Mouse (Mus musculus) megakaryocyte progenitor cell, adult 5-6 weeks (primary cell): ENCODE measurements around the gene Ssxb10. TPM values are rescaled to one million over a fixed set of nuclear protein-coding genes. Genes with fewer than 3 reads are reported as not detected.
A peak's percentile ranks its signal among the peaks of the same experiment; 100 is the strongest.
"Not testable (repeated sequence)": the region's sequence is repeated elsewhere in the genome, so short reads cannot be mapped to it uniquely, and the experiment has no call there.

Experiments used
- ATAC-seq: replicated peaks from 2 replicates; pipeline ENCODE4 v1.8.0; 2016; ENCODE audit warnings: mild to moderate bottlenecking, moderate TSS enrichment, inconsistent platforms; ENCODE audit not compliant: poor library complexity
- total RNA-seq, 2 experiments: library from RNA; stranded (forward) in 1 of 2; stranded (reverse) in 1 of 2; fragments of 157-497, 149-512 nt in 1 of 2; fragments of 200-1000 nt in 1 of 2; gene quantifications; 2 replicates each; pipeline versions ENCODE4 v1.2.3 to v1.2.4; 2015 to 2017

Ssxb10 gene
- total RNA-seq (2015) (0.59 TPM in 1 of 2 replicates, not detected in the other), total RNA-seq (2017) (not detected in 2 replicates)

- ATAC-seq, result no peak
Observed at GRCm38 (mm10) chrX:8327124-8327523, at the start of gene Ssxb10. TSS of gene Ssxb10 (plus strand) at chrX:8327424.

- no peak for ATAC-seq
Observed at GRCm38 (mm10) chrX:8288621-8289020, 38.6 kb upstream of the Ssxb10 start.

- ATAC-seq, result no peak
Observed at GRCm38 (mm10) chrX:8309302-8309701, 17.9 kb upstream of the Ssxb10 start.

- ATAC-seq, result peak; percentile 68
Observed at GRCm38 (mm10) chrX:8314905-8315304, 12.3 kb upstream of the Ssxb10 start.

GRCm38 (mm10) chrX:8366678-8367077, 39.5 kb downstream of the Ssxb10 start, which contains the start of gene Ssxb9:
TSS of gene Ssxb9 (plus strand) at chrX:8366978.
- ATAC-seq, result not testable (repeated sequence)

Other genes with a start within 250 kb of the Ssxb10 start
- gene Was, start 236.9 kb upstream of the Ssxb10 start, total RNA-seq (2015), result 73.0 and 75.7 TPM in 2 replicates
- gene Was, start 236.9 kb upstream of the Ssxb10 start, total RNA-seq (2017), result 98.9 and 103 TPM in 2 replicates
- 11.9 and 14.4 TPM in 2 replicates for gene Wdr13, start 194.5 kb upstream of the Ssxb10 start, total RNA-seq (2015)
- 16.3 and 25.5 TPM in 2 replicates for gene Wdr13, start 194.5 kb upstream of the Ssxb10 start, total RNA-seq (2017)
- gene Rbm3, start 181.5 kb upstream of the Ssxb10 start, total RNA-seq (2015), result 1,002 and 1,150 TPM in 2 replicates
- 1,310 and 1,340 TPM in 2 replicates for gene Rbm3, start 181.5 kb upstream of the Ssxb10 start, total RNA-seq (2017)
- 9.8 and 13.9 TPM in 2 replicates for gene Tbc1d25, start 151.2 kb upstream of the Ssxb10 start, total RNA-seq (2015)
- 5.5 and 5.8 TPM in 2 replicates for gene Tbc1d25, start 151.2 kb upstream of the Ssxb10 start, total RNA-seq (2017)
- gene Ebp, start 133.9 kb upstream of the Ssxb10 start, total RNA-seq (2015), result 53.5 and 55.4 TPM in 2 replicates
- gene Ebp, start 133.9 kb upstream of the Ssxb10 start, total RNA-seq (2017), result 81.8 and 96.9 TPM in 2 replicates
- gene Porcn, start 120.9 kb upstream of the Ssxb10 start, total RNA-seq (2015), result 0.32 and 0.49 TPM in 2 replicates
- gene Porcn, start 120.9 kb upstream of the Ssxb10 start, total RNA-seq (2017), result not detected in 2 replicates
- 28.1 and 36.6 TPM in 2 replicates for gene Ftsj1, start 75.0 kb upstream of the Ssxb10 start, total RNA-seq (2015)
- 23.7 and 25.1 TPM in 2 replicates for gene Ftsj1, start 75.0 kb upstream of the Ssxb10 start, total RNA-seq (2017)
- gene Slc38a5, start 56.3 kb upstream of the Ssxb10 start, total RNA-seq (2015), result 6.6 and 12.0 TPM in 2 replicates
- 3.2 and 8.6 TPM in 2 replicates for gene Slc38a5, start 56.3 kb upstream of the Ssxb10 start, total RNA-seq (2017)
- not detected in 2 replicates for gene Ssxb9, start 39.6 kb downstream of the Ssxb10 start, total RNA-seq (2015)
- gene Ssxb9, start 39.6 kb downstream of the Ssxb10 start, total RNA-seq (2017), result not detected in 2 replicates
- gene Ssxb1, start 85.9 kb downstream of the Ssxb10 start, total RNA-seq (2015), result not detected in 2 replicates
- gene Ssxb1, start 85.9 kb downstream of the Ssxb10 start, total RNA-seq (2017), result not detected in 2 replicates
- not detected in 2 replicates for gene Ssxb2, start 134.3 kb downstream of the Ssxb10 start, total RNA-seq (2015)
- not detected in 2 replicates for gene Ssxb2, start 134.3 kb downstream of the Ssxb10 start, total RNA-seq (2017)
- gene Gm14459, start 197.5 kb downstream of the Ssxb10 start, total RNA-seq (2015), result not detected in 2 replicates
- not detected in 2 replicates for gene Gm14459, start 197.5 kb downstream of the Ssxb10 start, total RNA-seq (2017)
- gene Ssxb6, start 220.8 kb downstream of the Ssxb10 start, total RNA-seq (2015), result not detected in 2 replicates
- gene Ssxb6, start 220.8 kb downstream of the Ssxb10 start, total RNA-seq (2017), result not detected in 2 replicates